Mouse (Mus musculus) neural tube, embryonic 13.5 days (tissue): ENCODE measurements around the gene Fgfr2. TPM values are rescaled to one million over a fixed set of nuclear protein-coding genes. Genes with fewer than 3 reads are reported as not detected.

Experiments used
- ATAC-seq: fragments of 200-750 bp; cut with Nextera tagmentation; 2 replicates; pipeline ENCODE4 v1.8.0; 2017; ENCODE audit warnings: low read depth, mild to moderate bottlenecking, moderate TSS enrichment, moderate library complexity
- H3K27ac ChIP-seq: fragments of 300-500 bp; sonication (generic); replicated peaks from 2 replicates; pipeline ENCODE4 v1.5.1; 2015; ENCODE audit warnings: moderate library complexity, mild to moderate bottlenecking, inconsistent platforms
- H3K27me3 ChIP-seq: fragments of 300-500 bp; sonication (generic); 2 replicates; pipeline ENCODE4 v1.6.1; 2015; ENCODE audit warnings: mild to moderate bottlenecking, inconsistent platforms
- H3K36me3 ChIP-seq: fragments of 300-500 bp; sonication (generic); 2 replicates; pipeline ENCODE4 v1.6.1; 2015; ENCODE audit warnings: mild to moderate bottlenecking, inconsistent platforms
- H3K4me1 ChIP-seq: fragments of 300-500 bp; sonication (generic); replicated peaks from 2 replicates; pipeline ENCODE4 v1.6.1; 2015; ENCODE audit warnings: inconsistent platforms
- H3K4me2 ChIP-seq: fragments of 300-500 bp; sonication (generic); 2 replicates; pipeline ENCODE4 v1.6.1; 2015; ENCODE audit warnings: inconsistent platforms, mild to moderate bottlenecking, moderate library complexity
- H3K4me3 ChIP-seq: fragments of 300-500 bp; sonication (generic); 2 replicates; pipeline ENCODE4 v1.5.1; 2015; ENCODE audit warnings: mild to moderate bottlenecking, inconsistent platforms
- H3K9ac ChIP-seq: fragments of 300-500 bp; sonication (generic); 2 replicates; pipeline ENCODE4 v1.6.1; 2015; ENCODE audit warnings: moderate library complexity, mild to moderate bottlenecking, inconsistent platforms
- H3K9me3 ChIP-seq: fragments of 300-500 bp; sonication (generic); 2 replicates; pipeline ENCODE4 v1.6.1; 2016; ENCODE audit warnings: inconsistent platforms
- WGBS: fragments of 180-500 bp; shearing (Covaris S2); methylation state at CpG from one replicate; pipeline ENCODE4 v1.1.7; 2015; 5-methylcytosine and 5-hydroxymethylcytosine counted together
- polyA plus RNA-seq: library from polyadenylated mRNA; unstranded; fragments of >200 nt; fragmentation: Nextera tagmentation; extraction: Ambion mirVana; gene quantifications from 2 replicates; pipeline ENCODE4 v1.2.1, GENCODE M21; 2015

Fgfr2 gene
- polyA plus RNA-seq, 1 experiment from 2014 or later, result 22.9 TPM

DNA sequence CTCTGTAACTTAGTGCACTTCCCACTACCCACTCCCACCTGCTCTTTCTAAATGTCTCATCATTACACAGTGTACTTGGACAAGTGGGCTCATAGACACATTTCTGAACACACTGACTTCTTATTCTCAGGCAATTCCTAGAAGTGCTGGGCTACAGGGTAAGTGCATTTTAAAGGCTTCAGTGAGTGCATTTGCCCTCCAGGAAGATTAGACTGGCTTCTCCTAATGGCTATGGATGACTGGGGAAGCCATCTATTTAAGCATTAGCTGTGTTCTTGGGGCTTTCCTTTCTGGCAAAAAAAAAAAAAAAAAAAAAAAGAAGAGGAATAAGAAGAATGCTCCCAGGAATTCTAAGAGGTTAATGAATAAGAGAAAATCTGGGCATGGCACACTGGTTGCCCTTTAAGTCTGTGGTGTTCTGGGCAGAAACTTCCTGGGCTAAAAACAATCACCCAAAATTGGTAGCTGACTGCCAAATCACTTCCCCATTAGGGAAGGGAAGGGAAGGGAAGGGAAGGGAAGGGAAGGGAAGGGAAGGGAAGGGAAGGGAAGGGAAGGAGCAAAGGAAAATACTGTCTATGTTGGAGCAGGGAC is 729.5 kb downstream of the Fgfr2 start:
- Histone ChIP-seq H3K9ac (no peak overlapping the region), H3K36me3 (no peaks in the 10 kb centered on the region), H3K9me3 (no peaks in the 10 kb centered on the region), H3K4me2 (no peak overlapping the region), H3K4me3 (no peak overlapping the region), H3K4me1 (peaks cover 11% of the 10 kb centered on the region), H3K27me3 (no peaks in the 10 kb centered on the region), H3K27ac (no peak overlapping the region)
- no peak for ATAC-seq

DNA sequence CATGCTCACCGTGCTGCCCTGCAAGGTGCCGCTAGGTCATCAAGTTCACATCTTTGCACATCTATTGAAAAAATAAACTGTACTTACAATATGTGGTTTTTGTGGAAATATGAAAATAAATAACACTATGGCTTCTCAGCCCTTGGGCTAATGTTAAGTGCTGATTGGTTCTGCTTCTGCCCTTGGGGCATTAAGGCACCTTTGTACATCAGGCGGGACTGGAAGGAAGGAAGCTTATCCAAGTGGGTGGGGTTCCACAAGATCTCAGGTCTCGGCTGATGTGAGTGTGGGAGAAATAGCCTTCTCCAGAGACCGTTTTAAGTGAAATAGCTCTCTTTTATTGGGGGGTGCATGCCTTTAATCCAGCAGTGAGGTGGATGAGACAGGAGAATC is 730.1 kb downstream of the Fgfr2 start:
- no peak overlapping the region for H3K4me2 ChIP-seq
- no peak for ATAC-seq
- peaks cover 8% of the 10 kb centered on the region for H3K4me1 ChIP-seq
- no peaks in the 10 kb centered on the region for H3K27me3 ChIP-seq
- H3K9ac ChIP-seq, result no peak overlapping the region
- no peaks in the 10 kb centered on the region for H3K9me3 ChIP-seq
- no peaks in the 10 kb centered on the region for H3K36me3 ChIP-seq
- 84% methylated on average over 5 of the region's 5 CpGs for WGBS
- no peak overlapping the region for H3K4me3 ChIP-seq
- no peak overlapping the region for H3K27ac ChIP-seq

DNA sequence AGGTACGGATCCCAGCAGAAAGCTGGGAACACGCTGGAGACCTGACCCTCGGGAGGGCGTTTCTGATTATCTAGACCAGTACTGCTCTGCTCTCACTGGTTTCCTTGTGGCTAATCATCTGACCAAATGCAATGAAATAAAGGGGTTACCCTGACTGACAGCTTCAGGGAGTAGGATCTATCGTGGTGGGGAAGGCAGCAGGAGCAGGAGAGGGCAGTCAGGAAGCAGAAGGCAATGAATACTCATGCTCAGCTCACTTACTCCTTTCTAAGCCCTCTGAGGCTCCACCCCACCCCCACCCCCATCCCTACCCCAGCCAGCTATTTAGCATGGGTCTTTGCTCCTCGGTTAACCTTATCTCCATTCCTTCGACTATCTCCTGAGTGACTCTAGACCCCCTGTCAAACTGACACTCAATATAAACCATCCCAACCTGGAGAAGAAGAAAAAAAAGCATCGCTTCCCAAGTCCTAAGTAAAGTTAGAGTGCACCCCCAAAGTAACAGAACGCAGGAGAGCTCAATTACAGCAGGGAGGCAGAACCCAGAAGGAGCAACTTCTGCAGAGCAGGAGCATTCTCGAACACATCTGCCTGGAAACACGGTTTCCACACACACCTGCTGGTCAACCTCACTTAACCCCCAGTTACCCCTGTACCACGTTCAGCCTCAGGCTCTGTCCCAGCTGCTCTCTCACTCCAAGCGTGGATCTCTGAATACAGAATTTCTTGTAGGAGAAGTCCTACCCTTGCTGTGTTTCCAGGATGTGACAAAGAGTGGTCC is 730.7 kb downstream of the Fgfr2 start:
- Histone ChIP-seq H3K4me1 (peaks cover 8% of the 10 kb centered on the region), H3K9ac (no peak overlapping the region), H3K4me2 (no peak overlapping the region), H3K27me3 (no peaks in the 10 kb centered on the region), H3K9me3 (no peaks in the 10 kb centered on the region), H3K4me3 (no peak overlapping the region), H3K27ac (no peak overlapping the region), H3K36me3 (no peaks in the 10 kb centered on the region)
- ATAC-seq, result no peak
- WGBS, result 75% methylated on average over 13 of the region's 13 CpGs

DNA sequence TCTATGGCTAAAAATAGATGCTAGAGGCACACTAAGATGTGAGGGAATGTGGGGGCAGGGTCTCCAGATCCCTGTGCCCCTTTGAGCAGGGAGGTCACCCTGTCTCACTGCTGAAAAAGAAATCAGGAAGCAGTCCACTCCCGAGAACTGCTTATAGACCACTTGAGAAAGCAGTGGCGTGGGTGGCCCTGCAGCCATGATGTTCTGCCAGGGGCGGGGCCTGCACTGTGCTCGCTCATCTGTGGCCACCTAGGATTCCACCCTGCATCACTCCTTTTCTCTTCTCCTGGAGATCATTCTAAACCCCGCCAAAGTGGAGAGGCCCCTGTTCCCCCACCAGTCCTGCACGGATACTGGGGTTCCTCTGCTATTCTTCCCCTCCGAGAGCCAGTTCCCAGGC is 733.7 kb downstream of the Fgfr2 start:
- no peak overlapping the region for H3K27ac ChIP-seq
- no peak overlapping the region for H3K4me2 ChIP-seq
- no peak for ATAC-seq
- no peaks in the 10 kb centered on the region for H3K9me3 ChIP-seq
- peaks cover 20% of the 10 kb centered on the region for H3K4me1 ChIP-seq
- H3K4me3 ChIP-seq, result no peak overlapping the region
- H3K9ac ChIP-seq, result no peak overlapping the region
- H3K36me3 ChIP-seq, result no peaks in the 10 kb centered on the region
- WGBS, result 63% methylated on average over 7 of the region's 7 CpGs
- no peaks in the 10 kb centered on the region; the same call in 1 of the 2 replicates for H3K27me3 ChIP-seq

DNA sequence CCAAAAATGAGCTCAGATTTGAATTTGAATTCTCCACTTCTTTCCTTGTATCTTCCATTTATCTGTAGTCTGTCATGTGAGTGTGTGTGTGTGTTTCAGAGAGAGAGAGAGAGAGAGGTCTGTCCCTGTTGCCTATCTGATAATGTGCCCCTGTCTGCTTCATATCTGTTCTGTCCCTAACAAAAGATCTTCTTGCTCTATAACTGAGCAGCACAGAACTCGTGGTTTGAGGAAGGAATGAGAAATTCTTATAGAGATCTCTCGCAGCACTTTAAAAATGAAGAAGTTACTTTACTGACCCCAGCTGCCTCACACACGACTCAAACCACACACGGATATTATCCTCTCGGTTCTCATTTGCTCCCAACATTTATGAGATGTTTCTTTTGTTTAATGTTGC is 735.6 kb downstream of the Fgfr2 start:
- Histone ChIP-seq H3K4me2 (no peak overlapping the region), H3K36me3 (no peaks in the 10 kb centered on the region), H3K4me3 (no peak overlapping the region), H3K9ac (no peak overlapping the region), H3K27me3 (no peaks in the 10 kb centered on the region; the same call in 1 of the 2 replicates), H3K9me3 (no peaks in the 10 kb centered on the region), H3K4me1 (peaks cover 23% of the 10 kb centered on the region), H3K27ac (no peak overlapping the region)
- no peak for ATAC-seq
- 81% methylated on average over 5 of the region's 5 CpGs for WGBS

DNA sequence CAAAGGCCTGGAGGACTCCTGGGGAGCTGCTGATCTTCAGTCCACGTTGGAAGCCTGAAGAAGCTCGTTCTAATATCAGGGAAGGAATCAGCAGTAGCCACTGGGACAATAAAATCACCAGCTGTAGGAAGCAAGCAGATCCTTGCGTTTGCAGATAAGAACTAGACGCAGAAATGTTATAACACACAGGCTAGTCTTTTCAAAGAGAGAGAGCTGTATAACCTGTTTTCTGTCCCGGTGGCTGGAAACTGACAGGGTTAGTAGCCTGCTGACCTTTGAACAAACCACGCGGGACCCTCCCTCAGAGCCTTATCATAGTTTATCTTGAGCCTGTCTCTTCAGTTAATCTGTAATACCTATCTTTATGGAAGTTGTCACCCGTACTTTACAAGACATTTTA is 736.8 kb downstream of the Fgfr2 start:
- ATAC-seq, result no peak
- peaks cover 23% of the 10 kb centered on the region for H3K4me1 ChIP-seq
- no peak overlapping the region for H3K9ac ChIP-seq
- WGBS, result 40% methylated on average over 8 of the region's 8 CpGs
- no peak overlapping the region for H3K27ac ChIP-seq
- H3K36me3 ChIP-seq, result no peaks in the 10 kb centered on the region
- no peaks in the 10 kb centered on the region; the same call in 1 of the 2 replicates for H3K27me3 ChIP-seq
- H3K4me2 ChIP-seq, result no peak overlapping the region
- no peaks in the 10 kb centered on the region for H3K9me3 ChIP-seq
- no peak overlapping the region for H3K4me3 ChIP-seq

DNA sequence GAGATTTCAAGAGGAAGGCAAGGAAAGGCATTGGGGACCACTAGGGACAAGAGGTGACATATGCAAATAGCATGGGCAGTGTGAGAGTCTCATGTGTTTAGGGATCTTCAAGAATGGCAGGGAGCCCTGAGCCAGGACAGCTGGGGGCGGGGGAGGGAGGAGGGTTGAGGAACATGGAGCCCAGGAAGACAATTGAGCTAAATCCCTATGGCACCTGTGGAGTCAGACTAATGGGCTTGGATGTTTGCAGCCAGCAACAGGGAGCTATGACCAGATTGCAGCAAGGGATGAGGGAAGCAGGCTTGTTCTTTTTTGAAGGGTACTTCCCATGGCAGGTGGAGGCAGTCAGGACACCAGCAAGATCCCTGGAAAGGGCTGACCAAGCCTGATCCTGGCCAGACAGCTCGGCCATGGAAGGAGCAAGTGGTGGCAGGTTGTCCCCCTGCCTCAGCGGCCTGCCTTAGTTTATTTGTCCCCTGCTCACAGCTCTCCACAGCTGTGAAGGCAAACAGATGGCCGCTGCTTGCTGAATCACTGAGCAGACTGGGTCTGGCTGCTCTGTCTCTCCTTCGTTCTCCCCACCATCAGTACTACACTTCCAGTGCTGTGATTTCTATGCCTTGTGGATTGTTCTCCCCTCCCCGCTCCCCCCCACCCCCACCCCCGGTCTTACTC is 737.6 kb downstream of the Fgfr2 start:
- H3K4me2 ChIP-seq, result no peak overlapping the region
- H3K27me3 ChIP-seq, result no peaks in the 10 kb centered on the region; the same call in 1 of the 2 replicates
- WGBS, result 11% methylated on average over 7 of the region's 7 CpGs
- H3K4me1 ChIP-seq, result peaks cover 23% of the 10 kb centered on the region
- H3K9me3 ChIP-seq, result no peaks in the 10 kb centered on the region
- H3K36me3 ChIP-seq, result no peaks in the 10 kb centered on the region
- no peak overlapping the region for H3K4me3 ChIP-seq
- ATAC-seq, result peak; percentile 63
- H3K27ac ChIP-seq, result no peak overlapping the region
- 0 out of 2 replicates have a peak overlapping the region, but pooled peaks have one; percentile 19 for H3K9ac ChIP-seq

DNA sequence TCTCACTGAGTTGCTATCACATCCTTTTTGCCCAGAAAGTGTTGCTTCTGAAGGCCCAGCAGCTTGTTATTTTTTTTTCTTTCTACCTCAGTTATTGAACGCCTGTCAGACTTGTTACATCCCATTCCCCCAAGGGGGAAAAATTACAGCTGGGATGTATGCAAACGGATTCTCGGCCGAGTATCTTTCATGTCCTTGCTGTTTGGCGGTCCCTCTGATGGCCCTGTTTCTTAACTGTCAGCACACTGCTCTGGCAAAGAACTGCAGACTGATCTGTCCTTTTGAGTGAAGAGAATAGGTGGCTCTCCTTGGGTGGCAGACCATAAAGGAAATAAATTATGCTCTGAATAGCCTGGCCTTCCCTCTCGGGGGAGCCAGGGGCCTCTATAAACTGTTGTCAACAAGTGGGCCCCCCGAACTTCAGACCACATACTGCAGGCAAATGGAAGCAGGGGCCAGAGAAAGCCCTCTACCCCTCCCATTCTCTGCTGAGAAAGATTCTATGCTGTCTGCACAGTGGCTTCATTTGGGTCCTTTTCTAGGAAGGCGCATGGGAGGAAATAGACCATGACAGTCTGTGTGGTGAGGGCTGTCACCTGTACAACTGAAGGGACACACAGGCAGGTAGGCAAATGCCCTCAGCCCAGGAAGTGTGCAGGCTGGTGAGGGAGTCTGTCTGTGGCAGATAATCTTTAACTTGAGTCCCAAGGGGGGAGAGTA is 738.3 kb downstream of the Fgfr2 start:
- Histone ChIP-seq H3K4me1 (peaks cover 23% of the 10 kb centered on the region), H3K9ac (peak overlapping the region; percentile 19), H3K9me3 (no peaks in the 10 kb centered on the region), H3K27me3 (no peaks in the 10 kb centered on the region; the same call in 1 of the 2 replicates), H3K36me3 (no peaks in the 10 kb centered on the region), H3K4me3 (no peak overlapping the region), H3K27ac (no peak overlapping the region), H3K4me2 (peak overlapping the region; percentile 16; the same call in 1 of the 2 replicates)
- 5% methylated on average over 8 of the region's 8 CpGs for WGBS
- ATAC-seq, result peak; percentile 34; the same call in 1 of the 2 replicates

DNA sequence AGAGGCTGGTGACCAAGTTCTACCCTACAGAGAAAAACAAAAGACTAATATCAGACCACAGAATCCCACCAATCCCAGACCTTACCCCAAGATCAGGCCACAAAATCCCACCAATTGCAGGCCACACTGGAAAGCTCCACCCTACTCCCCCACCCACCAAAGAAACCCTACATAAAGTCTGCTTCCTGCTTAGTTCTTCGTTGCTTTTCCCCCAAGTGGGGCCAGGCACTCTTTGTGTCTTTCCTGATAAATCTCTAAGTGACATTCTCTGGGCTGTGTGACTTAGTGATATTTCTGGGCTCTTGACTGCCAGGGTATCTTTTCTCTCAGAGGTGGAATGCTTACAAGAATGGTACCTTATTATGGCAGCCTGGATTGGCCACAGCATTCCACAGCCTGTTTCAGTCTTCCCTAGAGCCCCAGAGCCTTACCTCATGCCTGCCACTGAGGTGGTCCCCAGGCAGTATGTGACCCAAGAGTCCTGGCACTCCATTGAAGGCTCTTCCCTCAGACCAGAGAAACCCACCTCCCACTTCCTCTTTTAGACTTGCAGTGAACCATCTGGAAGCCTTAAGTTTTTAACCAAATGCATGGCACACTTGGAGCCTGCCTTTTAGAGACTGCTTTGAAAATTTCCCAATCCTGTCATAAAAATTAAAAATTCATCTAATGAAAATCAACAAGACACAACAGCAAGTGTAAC is 742.4 kb downstream of the Fgfr2 start:
- no peak for ATAC-seq

DNA sequence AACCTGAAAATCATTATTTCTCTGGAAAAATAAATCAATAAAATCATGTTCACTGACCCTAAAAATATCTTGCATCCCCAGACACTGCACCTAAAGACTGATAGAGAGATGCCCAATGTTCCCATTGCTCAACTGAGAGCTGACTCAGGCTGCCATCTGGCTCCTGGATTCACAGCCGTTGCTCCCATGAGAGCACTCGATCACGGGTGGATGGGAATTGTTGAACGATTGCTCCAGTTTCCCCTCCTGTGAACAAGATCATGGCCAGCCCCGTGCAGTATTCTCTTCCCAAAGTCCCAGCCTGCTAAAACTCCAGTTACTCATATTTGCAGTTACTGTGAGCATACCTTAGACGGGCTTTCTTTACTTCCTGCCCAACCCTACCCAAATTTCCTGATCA is 745.2 kb downstream of the Fgfr2 start:
- H3K4me3 ChIP-seq, result no peak overlapping the region
- no peak overlapping the region for H3K9ac ChIP-seq
- no peak for ATAC-seq
- H3K27ac ChIP-seq, result 0 out of 2 replicates have a peak overlapping the region, but pooled peaks have one; percentile 39
- H3K36me3 ChIP-seq, result no peaks in the 10 kb centered on the region
- WGBS, result 49% methylated on average over 6 of the region's 6 CpGs
- no peak overlapping the region for H3K4me2 ChIP-seq
- no peaks in the 10 kb centered on the region for H3K27me3 ChIP-seq
- peaks cover 25% of the 10 kb centered on the region for H3K4me1 ChIP-seq
- H3K9me3 ChIP-seq, result no peaks in the 10 kb centered on the region

More for the DNA sequence above, 742.4 kb downstream of the Fgfr2 start:
- Histone ChIP-seq H3K27ac (no peak overlapping the region), H3K9ac (no peak overlapping the region), H3K36me3 (no peaks in the 10 kb centered on the region), H3K4me1 (peaks cover 29% of the 10 kb centered on the region), H3K9me3 (no peaks in the 10 kb centered on the region), H3K4me2 (no peak overlapping the region), H3K4me3 (no peak overlapping the region), H3K27me3 (no peaks in the 10 kb centered on the region)
- 20% methylated on average over 1 of the region's 1 CpGs for WGBS

DNA sequence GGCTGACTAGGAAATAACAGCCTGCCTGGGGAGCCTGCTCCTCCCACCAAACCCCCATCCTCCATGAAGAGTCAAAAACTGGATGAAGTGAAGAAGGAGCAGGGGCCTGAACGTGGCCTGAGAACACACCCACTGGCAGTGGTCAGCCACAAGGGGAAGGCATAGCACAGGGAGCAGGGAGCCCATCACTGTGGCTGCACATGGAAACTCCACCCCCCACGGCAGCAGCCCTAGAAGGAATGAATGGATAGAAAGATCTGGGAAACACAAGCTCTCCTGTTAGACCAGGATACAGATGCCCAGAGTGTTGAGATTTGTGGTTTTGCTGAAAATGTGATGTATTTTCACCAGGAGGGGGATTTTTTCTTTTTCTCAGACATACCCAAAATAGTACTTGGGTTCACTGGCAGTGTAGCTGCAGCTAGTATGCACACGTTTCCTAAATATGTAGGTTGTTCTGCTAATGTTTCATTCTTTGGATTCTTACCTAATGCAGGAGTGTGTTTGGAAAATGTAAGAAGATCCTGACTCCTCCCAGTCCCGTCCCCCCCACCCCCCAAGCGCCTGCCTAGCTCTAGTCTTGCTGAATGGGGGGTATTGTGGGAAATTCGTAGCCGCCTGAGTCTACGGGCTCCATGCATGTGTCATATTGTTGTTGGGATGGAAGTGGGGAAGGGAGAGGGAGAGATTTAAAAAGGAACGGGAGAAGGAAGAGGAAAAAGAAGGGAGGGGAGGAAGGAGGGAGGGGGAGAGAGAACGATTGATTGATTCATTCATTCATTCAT is 749.4 kb downstream of the Fgfr2 start:
- peak overlapping the region; percentile 70 for H3K27ac ChIP-seq

More for the DNA sequence above, 749.4 kb downstream of the Fgfr2 start:
- no peak overlapping the region for H3K4me3 ChIP-seq
- H3K27me3 ChIP-seq, result no peaks in the 10 kb centered on the region
- H3K4me2 ChIP-seq, result no peak overlapping the region
- WGBS, result 57% methylated on average over 10 of the region's 10 CpGs
- H3K9ac ChIP-seq, result no peak overlapping the region
- H3K9me3 ChIP-seq, result no peaks in the 10 kb centered on the region
- ATAC-seq, result no peak
- no peaks in the 10 kb centered on the region for H3K36me3 ChIP-seq
- peaks cover 42% of the 10 kb centered on the region for H3K4me1 ChIP-seq
